Mouse (Mus musculus): ENCODE results near the gene Fem1a. TPM values are rescaled to one million over a fixed set of nuclear protein-coding genes. Genes with fewer than 3 reads are reported as not detected.

The Fem1a gene
- polyA plus RNA-seq, 1 experiment = 10.3 TPM

- no peak overlapping the region for H3K27ac ChIP-seq (ENCODE audit: insufficient read depth, low read depth, low read length)
Measured at GRCm38 (mm10) chr17:56287830-56288229, 31.2 kb downstream of the Fem1a start.

GRCm38 (mm10) chr17:56288866-56289265 is 32.3 kb downstream of the Fem1a start:
- Histone ChIP-seq H3K27ac (ENCODE audit: insufficient read depth, low read depth, low read length) (peak overlapping the region; percentile 82), H3K4me3 (ENCODE audit: insufficient read depth, low read length) (peak overlapping the region; percentile 72), H3K4me1 (ENCODE audit: control insufficient read depth, insufficient read depth, low read length) (peaks cover 21% of the 10 kb centered on the region)
- TF ChIP-seq POLR2A (IDR thresholded peaks at IDR 0.05; ENCODE audit: borderline replicate concordance, low read depth, low read length) (no peak), CTCF (IDR thresholded peaks at IDR 0.05; ENCODE audit: low read depth, low read length) (no peak)

More at GRCm38 (mm10) chr17:56287830-56288229, 31.2 kb downstream of the Fem1a start:
- no peak overlapping the region for H3K4me3 ChIP-seq (ENCODE audit: insufficient read depth, low read length)
- H3K4me1 ChIP-seq (ENCODE audit: control insufficient read depth, insufficient read depth, low read length) = peaks cover 21% of the 10 kb centered on the region
- no peak for TF ChIP-seq CTCF (IDR thresholded peaks at IDR 0.05; ENCODE audit: low read depth, low read length)
- TF ChIP-seq POLR2A (IDR thresholded peaks at IDR 0.05; ENCODE audit: borderline replicate concordance, low read depth, low read length) = no peak

- Histone ChIP-seq H3K4me1 (ENCODE audit: control insufficient read depth, insufficient read depth, low read length) (peaks cover 21% of the 10 kb centered on the region), H3K4me3 (ENCODE audit: insufficient read depth, low read length) (peak overlapping the region; percentile 72), H3K27ac (ENCODE audit: insufficient read depth, low read depth, low read length) (peak overlapping the region; percentile 82)
- TF ChIP-seq CTCF (IDR thresholded peaks at IDR 0.05; ENCODE audit: low read depth, low read length) = no peak
- no peak for TF ChIP-seq POLR2A (IDR thresholded peaks at IDR 0.05; ENCODE audit: borderline replicate concordance, low read depth, low read length)
Measured at GRCm38 (mm10) chr17:56289371-56290331, 33.0 kb downstream of the Fem1a start.

GRCm38 (mm10) chr17:56290388-56291170 is 34.0 kb downstream of the Fem1a start:
- H3K4me3 ChIP-seq (ENCODE audit: insufficient read depth, low read length) = peak overlapping the region; percentile 72
- peak overlapping the region; percentile 82 for H3K27ac ChIP-seq (ENCODE audit: insufficient read depth, low read depth, low read length)
- TF ChIP-seq CTCF (IDR thresholded peaks at IDR 0.05; ENCODE audit: low read depth, low read length) = no peak
- no peak for TF ChIP-seq POLR2A (IDR thresholded peaks at IDR 0.05; ENCODE audit: borderline replicate concordance, low read depth, low read length)
- peaks cover 21% of the 10 kb centered on the region for H3K4me1 ChIP-seq (ENCODE audit: control insufficient read depth, insufficient read depth, low read length)

- peaks cover 21% of the 10 kb centered on the region for H3K4me1 ChIP-seq (ENCODE audit: control insufficient read depth, insufficient read depth, low read length)
- peak overlapping the region; percentile 78 for H3K27ac ChIP-seq (ENCODE audit: insufficient read depth, low read depth, low read length)
- peak overlapping the region; percentile 72 for H3K4me3 ChIP-seq (ENCODE audit: insufficient read depth, low read length)
- TF ChIP-seq CTCF (IDR thresholded peaks at IDR 0.05; ENCODE audit: low read depth, low read length) (peak; percentile 80), POLR2A (IDR thresholded peaks at IDR 0.05; ENCODE audit: borderline replicate concordance, low read depth, low read length) (no peak)
Measured at GRCm38 (mm10) chr17:56291171-56291511, 34.5 kb downstream of the Fem1a start.

GRCm38 (mm10) chr17:56291826-56292475 is 35.3 kb downstream of the Fem1a start:
- Histone ChIP-seq H3K4me1 (ENCODE audit: control insufficient read depth, insufficient read depth, low read length) (peaks cover 21% of the 10 kb centered on the region), H3K4me3 (ENCODE audit: insufficient read depth, low read length) (no peak overlapping the region), H3K27ac (ENCODE audit: insufficient read depth, low read depth, low read length) (no peak overlapping the region)
- TF ChIP-seq POLR2A (IDR thresholded peaks at IDR 0.05; ENCODE audit: borderline replicate concordance, low read depth, low read length) = no peak
- no peak for TF ChIP-seq CTCF (IDR thresholded peaks at IDR 0.05; ENCODE audit: low read depth, low read length)

GRCm38 (mm10) chr17:56292531-56293222 is 36.1 kb downstream of the Fem1a start, which contains the start of gene Plin3:
Gene Plin3 (minus strand): TSS chr17:56292873.
- Histone ChIP-seq H3K4me3 (ENCODE audit: insufficient read depth, low read length) (no peak within 1 kb of the TSS), H3K27ac (ENCODE audit: insufficient read depth, low read depth, low read length) (no peak within 1 kb of the TSS), H3K4me1 (ENCODE audit: control insufficient read depth, insufficient read depth, low read length) (peaks cover 17% of the 10 kb centered on the region)
- TF ChIP-seq CTCF (IDR thresholded peaks at IDR 0.05; ENCODE audit: low read depth, low read length) = no peak

- H3K27ac ChIP-seq (ENCODE audit: insufficient read depth, low read depth, low read length) = no peak overlapping the region
- H3K4me3 ChIP-seq (ENCODE audit: insufficient read depth, low read length) = no peak overlapping the region
- peaks cover 10% of the 10 kb centered on the region for H3K4me1 ChIP-seq (ENCODE audit: control insufficient read depth, insufficient read depth, low read length)
- TF ChIP-seq POLR2A (IDR thresholded peaks at IDR 0.05; ENCODE audit: borderline replicate concordance, low read depth, low read length) = no peak
- no peak for TF ChIP-seq CTCF (IDR thresholded peaks at IDR 0.05; ENCODE audit: low read depth, low read length)
Measured at GRCm38 (mm10) chr17:56293291-56293690, 36.7 kb downstream of the Fem1a start.

GRCm38 (mm10) chr17:56294241-56294640 is 37.6 kb downstream of the Fem1a start:
- Histone ChIP-seq H3K27ac (ENCODE audit: insufficient read depth, low read depth, low read length) (no peak overlapping the region), H3K4me1 (ENCODE audit: control insufficient read depth, insufficient read depth, low read length) (peaks cover 6% of the 10 kb centered on the region), H3K4me3 (ENCODE audit: insufficient read depth, low read length) (no peak overlapping the region)
- no peak for TF ChIP-seq CTCF (IDR thresholded peaks at IDR 0.05; ENCODE audit: low read depth, low read length)
